Mouse (Mus musculus): ENCODE results near the gene Igsf10.

Gene Igsf10

DNA sequence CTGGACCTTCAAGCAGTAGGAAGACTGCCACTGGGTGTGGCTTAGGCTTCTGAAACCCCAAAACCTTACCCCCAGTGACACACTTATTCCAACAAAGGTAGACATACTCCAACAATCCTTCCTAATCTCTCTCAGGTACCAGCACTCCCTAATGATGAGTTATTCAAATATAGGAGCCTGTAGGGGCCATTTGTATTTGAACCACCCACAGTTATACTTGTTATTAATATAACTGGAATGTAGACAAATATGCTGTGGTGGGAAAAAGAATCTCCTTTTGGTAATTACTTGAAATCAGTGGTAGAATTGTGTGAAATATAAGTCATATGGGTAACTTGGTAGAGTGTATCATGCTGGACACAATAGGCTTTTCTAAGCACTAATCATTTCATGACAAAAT lies 65.6 kb downstream of the Igsf10 start:
- DNase-seq = no peak

- DNase-seq = no peak
Observed at GRCm38 (mm10) chr3:59278254-59278533, 66.0 kb downstream of the Igsf10 start.

- no peak for DNase-seq
Observed at GRCm38 (mm10) chr3:59277502-59278253, 66.5 kb downstream of the Igsf10 start.

DNA sequence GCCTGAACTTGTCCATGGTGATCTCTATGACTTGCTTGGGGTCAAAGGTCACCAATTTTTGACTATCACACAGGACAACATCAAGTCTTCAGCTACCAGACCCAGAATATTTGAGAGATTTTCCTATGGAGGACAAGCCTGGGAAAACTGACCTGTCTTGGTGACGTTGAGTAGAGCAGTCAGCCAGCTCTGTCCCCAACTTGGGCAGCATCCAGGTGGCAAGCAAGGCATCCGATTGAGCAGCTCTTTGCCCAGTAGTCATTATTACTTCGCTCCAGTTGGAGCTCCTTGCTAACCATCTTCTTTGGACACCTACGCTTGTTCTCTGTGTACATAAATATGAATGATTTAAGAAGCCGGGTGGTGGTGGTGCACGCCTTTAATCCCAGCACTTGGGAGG lies 73.4 kb downstream of the Igsf10 start:
- DNase-seq = no peak

All from right cerebral cortex, postnatal 25 days (tissue).